Mouse (Mus musculus) monocyte, adult 5-6 weeks (primary cell): ENCODE results near the gene Ube2t. TPM values are rescaled to one million over a fixed set of nuclear protein-coding genes. Genes with fewer than 3 reads are reported as not detected.

Source experiments
- ATAC-seq: fragments of 153-309, 156-312 bp; replicated peaks from 2 replicates; pipeline ENCODE4 v1.8.0; 2017; ENCODE audit warnings: mild to moderate bottlenecking; ENCODE audit not compliant: low TSS enrichment, insufficient number of reproducible peaks, severe bottlenecking, poor library complexity, low FRiP score
- total RNA-seq: library from RNA; stranded (forward); fragments of 200-1000, 200-491, 200-594 nt; gene quantifications from 3 replicates; pipeline ENCODE4 v1.2.3, GENCODE M21; 2017

The Ube2t gene
- total RNA-seq, 1 experiment from 2014 or later, result 3.1 TPM

GRCm38 (mm10) chr1:134989372-134989771 lies 27.0 kb downstream of the Ube2t start:
- ATAC-seq, result no peak

- ATAC-seq, result no peak
Observed at GRCm38 (mm10) chr1:134992046-134992645, 29.8 kb downstream of the Ube2t start.

- no peak for ATAC-seq
Observed at GRCm38 (mm10) chr1:134994739-134995138, 32.4 kb downstream of the Ube2t start.

GRCm38 (mm10) chr1:134995437-134995836 lies 33.1 kb downstream of the Ube2t start:
- ATAC-seq, result no peak

GRCm38 (mm10) chr1:134995954-134996353 lies 33.6 kb downstream of the Ube2t start:
- ATAC-seq, result no peak

GRCm38 (mm10) chr1:134996471-134996870 lies 34.1 kb downstream of the Ube2t start:
- no peak for ATAC-seq

GRCm38 (mm10) chr1:134997568-134997967 lies 35.2 kb downstream of the Ube2t start:
- ATAC-seq, result no peak

GRCm38 (mm10) chr1:134998231-134998630 lies 35.9 kb downstream of the Ube2t start:
- no peak for ATAC-seq

- no peak for ATAC-seq
Observed at GRCm38 (mm10) chr1:135000527-135000926, 38.2 kb downstream of the Ube2t start.

- no peak for ATAC-seq
Observed at GRCm38 (mm10) chr1:135003346-135003745, 41.0 kb downstream of the Ube2t start.

- no peak for ATAC-seq
Observed at GRCm38 (mm10) chr1:135005696-135006095, 43.3 kb downstream of the Ube2t start.

- no peak for ATAC-seq
Observed at GRCm38 (mm10) chr1:135009833-135010232, 47.5 kb downstream of the Ube2t start.

GRCm38 (mm10) chr1:135011912-135012311 lies 49.5 kb downstream of the Ube2t start:
- no peak for ATAC-seq

- ATAC-seq, result no peak
Observed at GRCm38 (mm10) chr1:135012472-135012871, 50.1 kb downstream of the Ube2t start.

GRCm38 (mm10) chr1:135014921-135015445 lies 52.6 kb downstream of the Ube2t start:
- no peak for ATAC-seq

GRCm38 (mm10) chr1:135016907-135017655 lies 54.7 kb downstream of the Ube2t start:
- ATAC-seq, result no peak

- no peak for ATAC-seq
Observed at GRCm38 (mm10) chr1:135017656-135018015, 55.3 kb downstream of the Ube2t start.

GRCm38 (mm10) chr1:135019087-135019774 lies 56.9 kb downstream of the Ube2t start:
- no peak for ATAC-seq

GRCm38 (mm10) chr1:135019775-135020167 lies 57.4 kb downstream of the Ube2t start:
- no peak for ATAC-seq
